Mouse (Mus musculus): ENCODE data around the gene Josd1.

DNA sequence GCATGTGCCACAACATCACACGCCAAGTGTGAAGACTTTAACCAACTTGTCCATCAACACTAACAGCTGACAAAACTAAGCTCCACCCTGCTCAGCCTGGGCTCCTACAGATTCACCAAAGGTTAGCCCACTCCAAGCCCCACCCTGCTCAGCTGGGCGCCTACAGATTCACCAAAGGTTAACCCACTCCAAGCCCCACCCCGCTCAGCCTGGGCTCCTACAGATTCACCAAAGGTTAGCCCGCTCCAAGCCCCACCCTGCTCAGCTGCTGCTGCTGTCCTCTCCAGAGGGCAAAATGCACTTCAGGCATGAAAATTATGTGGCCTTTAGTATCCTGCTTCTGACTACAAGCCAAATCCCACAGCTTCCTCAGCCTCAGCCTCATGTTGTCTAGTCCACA lies 5.7 kb downstream of the Josd1 start:
- TF ChIP-seq CTCF (IDR thresholded peaks at IDR 0.05; ENCODE audit: control insufficient read depth, insufficient read depth, insufficient read length), result no peak
- no peak for TF ChIP-seq MYOD1 (IDR thresholded peaks at IDR 0.05; ENCODE audit: control insufficient read depth, insufficient read length, low read depth)
- no peak for TF ChIP-seq MYOG (IDR thresholded peaks at IDR 0.05; ENCODE audit: control insufficient read depth, extremely low read depth, insufficient read length)
- TF ChIP-seq CEBPB (IDR thresholded peaks at IDR 0.05; ENCODE audit: low read depth), result no peak
- no peak for TF ChIP-seq USF1 (IDR thresholded peaks at IDR 0.05; ENCODE audit: low read depth)
